Mouse (Mus musculus): ENCODE data around the gene Anapc4.

GRCm38 (mm10) chr5:52911286-52911870 lies 77.6 kb downstream of the Anapc4 start:
- TF ChIP-seq GATA1 (IDR thresholded peaks at IDR 0.05; ENCODE audit: low read length) (no peak), TAL1 (IDR thresholded peaks at IDR 0.05; ENCODE audit: low read length) (no peak)
